Mouse (Mus musculus) retina, postnatal 1 day (tissue): ENCODE results near the gene Ptx4.
"Not testable (repeated sequence)": the region's sequence is repeated elsewhere in the genome, so short reads cannot be mapped to it uniquely, and the experiment has no call there.

ENCODE experiments used
- DNase-seq: peaks from one replicate; pipeline ENCODE4 v3.0.0-alpha.2; 2012

Ptx4 gene

DNA sequence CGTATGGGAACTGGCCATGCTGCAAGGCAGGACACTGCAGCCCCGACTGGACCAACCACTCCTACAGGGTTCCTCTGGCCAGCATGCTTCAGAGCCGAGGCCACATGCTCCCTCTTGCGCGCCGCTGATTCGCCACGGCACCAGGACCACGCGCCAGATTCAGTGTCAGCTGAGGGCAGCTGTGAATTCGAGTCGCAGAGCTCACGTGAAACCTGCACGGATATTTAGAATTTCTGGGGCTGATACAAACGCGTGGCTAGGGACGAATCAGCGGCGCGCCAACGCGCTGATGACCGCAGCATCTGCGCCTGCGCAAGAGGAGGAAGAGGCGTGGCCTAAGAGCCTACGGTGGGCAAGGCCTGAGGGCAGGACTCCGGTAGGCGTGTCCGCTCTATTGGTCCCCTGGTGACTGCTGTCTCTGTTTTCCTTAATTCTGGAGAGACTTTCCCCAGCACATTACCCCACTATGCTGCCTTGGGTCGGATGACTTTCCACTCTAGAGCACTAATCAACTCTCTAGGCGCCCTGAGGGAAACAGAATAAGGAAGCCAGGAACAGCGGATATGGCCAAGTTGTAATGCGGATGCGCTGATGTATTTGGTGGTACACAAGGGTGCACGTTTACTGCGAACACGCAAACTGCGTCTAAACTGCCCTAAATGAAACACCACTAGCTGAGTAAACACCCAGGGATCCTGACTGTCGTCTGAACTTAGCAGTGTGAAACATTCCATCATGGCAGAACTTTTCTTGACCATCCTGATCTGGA lies 4.7 kb upstream of the Ptx4 start, which contains the start of gene Telo2:
Gene Telo2, minus strand, starts transcription at position 304 of the 769 bp plus-strand sequence.
- peak; percentile 96 for DNase-seq

DNA sequence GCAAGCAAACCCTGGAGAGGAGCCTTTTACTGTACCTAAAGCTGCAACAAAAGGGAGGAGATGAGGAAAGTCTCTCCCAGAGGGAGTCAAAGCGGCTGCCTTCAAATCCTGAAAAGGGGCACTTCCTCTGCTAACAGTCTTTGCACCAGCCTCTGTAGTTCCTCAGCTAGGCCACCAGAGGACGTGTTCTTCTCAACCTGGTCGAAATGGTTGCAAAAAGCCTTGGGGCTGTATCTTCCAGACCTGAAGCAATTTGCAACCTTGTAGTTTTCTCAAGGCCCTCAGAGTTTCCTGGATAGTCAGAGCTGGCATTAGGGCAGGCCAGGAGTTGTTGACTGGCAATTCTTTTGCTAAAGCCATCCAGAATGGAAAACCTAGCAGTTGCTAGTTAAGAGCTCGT lies 3.3 kb upstream of the Ptx4 start:
- DNase-seq = no peak

GRCm38 (mm10) chr17:25123979-25124378 lies 3.4 kb downstream of the Ptx4 start:
- peak; percentile 33 for DNase-seq

- not testable (repeated sequence) for DNase-seq
These were observed 5.0 kb downstream of the Ptx4 start for GRCm38 (mm10) chr17:25125442-25126060.

- DNase-seq = peak; percentile 48
These were observed 6.5 kb downstream of the Ptx4 start for GRCm38 (mm10) chr17:25127079-25127478.

DNA sequence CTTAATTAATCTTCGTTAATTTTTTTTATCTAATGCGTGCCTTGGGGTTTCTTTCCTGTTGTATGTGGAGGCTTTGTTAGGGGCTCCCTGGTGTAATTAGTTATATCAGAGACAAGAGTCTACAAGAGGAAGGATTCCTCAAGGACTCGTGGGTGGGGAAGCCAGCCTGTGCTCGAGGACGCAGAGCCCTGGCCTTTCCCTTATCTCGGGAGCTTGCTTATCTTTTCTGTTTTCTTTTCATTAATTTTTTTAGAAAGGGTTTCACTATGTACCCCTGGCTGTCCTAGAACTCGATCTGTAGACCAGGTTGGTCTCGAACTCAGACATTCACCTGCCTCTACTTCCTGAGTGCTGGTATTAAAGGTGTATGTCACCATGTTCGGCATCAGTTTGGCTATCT lies 7.1 kb downstream of the Ptx4 start:
- no peak for DNase-seq

DNA sequence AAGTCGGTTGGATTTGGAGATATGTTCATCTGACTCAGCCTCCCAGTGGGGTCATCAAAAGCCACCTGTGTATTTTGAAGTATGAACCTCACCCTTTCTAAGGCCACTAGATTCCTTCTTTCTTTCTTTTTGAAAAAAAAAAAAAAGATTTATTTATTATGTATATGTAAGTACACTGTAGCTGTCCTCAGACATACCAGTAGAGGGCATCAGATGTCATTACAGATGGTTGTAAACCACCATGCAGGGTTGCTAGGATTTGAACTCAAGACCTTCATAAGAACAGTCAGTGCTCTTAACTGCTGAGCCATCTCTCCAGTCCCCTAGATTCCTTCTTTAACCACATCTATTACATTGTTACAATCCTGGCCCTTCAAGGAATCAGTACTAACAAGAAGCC lies 9.5 kb downstream of the Ptx4 start:
- DNase-seq = peak; percentile 9

- peak; percentile 94 for DNase-seq
These were observed 12.7 kb downstream of the Ptx4 start, which contains the start of gene Clcn7 for GRCm38 (mm10) chr17:25133275-25133698. TSS of gene Clcn7 (plus strand) at chr17:25133391.

- DNase-seq = no peak
These were observed 15.1 kb downstream of the Ptx4 start for GRCm38 (mm10) chr17:25135622-25136021.

GRCm38 (mm10) chr17:25138803-25139202 lies 18.2 kb downstream of the Ptx4 start:
- no peak for DNase-seq

DNA sequence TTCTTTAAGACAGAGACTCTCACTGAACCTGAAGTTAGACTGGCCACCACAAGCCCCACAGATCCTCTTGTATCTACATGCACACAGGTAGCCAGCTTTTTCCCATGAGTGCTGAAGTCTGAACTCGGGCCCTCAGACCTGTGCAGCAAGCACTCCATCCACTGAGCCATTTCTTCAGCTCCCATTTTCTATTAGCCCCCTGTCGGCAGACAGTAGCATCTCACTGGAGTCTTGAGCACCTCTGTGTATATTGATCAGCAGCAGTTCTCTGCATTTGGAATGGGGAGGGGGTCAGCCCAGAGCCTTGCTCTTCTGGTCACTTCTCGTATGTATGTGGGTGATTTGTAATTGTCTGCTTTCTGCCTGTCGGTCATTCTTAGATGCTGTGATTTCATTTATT lies 19.4 kb downstream of the Ptx4 start:
- peak; percentile 19 for DNase-seq

DNA sequence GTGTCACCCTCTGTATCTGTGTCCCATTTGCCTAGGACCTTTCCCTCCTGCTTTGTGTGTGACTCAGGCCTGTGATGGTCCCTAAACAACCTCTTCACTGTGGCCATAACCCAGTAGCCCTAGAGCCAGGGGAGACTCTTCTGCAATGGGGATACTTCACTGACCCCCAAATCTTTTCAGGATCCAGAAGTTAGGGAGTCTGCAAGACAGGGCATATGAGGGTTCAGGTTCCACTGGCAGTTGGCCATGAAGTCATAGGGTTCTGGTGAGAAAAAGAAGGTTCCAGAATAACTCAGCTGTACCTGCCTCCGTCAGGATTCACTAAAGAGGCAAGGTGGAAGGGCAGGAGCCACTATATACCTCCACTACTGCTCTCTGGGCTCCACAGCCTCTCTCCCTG lies 41.6 kb downstream of the Ptx4 start, which contains the start of gene Ccdc154:
Gene Ccdc154, plus strand, starts transcription at position 301 of the 400 bp plus-strand sequence.
- no peak for DNase-seq

- no peak for DNase-seq
These were observed 42.8 kb downstream of the Ptx4 start for GRCm38 (mm10) chr17:25163387-25163786.

DNA sequence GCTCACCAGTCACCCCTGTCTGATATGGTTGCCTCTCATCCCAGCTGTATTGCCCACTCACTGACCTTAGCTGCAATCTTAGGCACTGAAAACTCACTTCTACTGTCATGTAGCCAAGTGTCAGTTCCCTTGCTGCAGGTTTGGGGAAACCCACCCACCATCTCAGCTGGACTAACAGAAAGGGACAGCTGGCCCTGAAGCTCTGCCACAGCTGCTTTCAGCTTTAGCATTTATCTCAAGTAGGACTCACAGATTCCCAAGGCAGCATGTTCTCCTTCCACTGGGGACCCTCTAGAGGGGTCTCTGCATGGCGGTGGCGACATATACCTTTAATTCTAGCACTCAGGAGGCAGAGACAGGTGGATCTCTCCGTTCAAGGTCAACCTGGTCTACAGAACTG lies 44.2 kb downstream of the Ptx4 start:
- DNase-seq = no peak

DNA sequence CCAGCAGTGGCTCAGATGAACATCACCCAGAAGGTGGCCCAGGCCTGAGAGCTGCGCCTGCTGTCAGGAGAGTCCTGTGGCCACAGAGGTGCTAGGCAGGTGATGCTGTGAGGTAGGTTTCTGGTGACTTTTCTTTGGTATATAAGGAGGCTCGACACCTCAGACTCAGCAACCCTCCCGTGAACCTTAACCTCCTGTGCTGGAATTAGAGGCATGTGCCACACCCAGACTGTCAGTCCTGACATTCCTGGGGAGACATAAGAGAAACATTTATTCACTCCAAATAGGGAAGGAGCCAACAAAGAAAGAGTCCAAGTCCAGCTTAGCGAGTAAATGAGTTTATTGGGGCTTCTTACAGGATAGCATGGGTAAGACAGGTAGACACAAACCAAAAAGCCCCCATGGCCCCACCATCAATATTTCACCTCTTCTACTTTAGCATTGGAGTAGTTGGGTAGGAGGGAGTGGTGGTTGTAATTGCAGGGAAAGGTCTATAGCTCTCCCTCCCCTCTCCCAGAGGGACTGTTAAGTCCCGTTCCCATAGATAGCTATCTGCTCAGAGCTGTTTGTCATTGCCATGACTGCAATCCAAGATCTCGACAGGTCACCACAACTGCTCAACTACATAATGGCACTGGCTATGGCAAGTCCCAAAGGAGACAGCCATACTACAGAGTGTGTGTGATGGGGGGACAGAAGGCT lies 45.6 kb downstream of the Ptx4 start:
- DNase-seq = no peak

- no peak for DNase-seq
These were observed 49.1 kb downstream of the Ptx4 start for GRCm38 (mm10) chr17:25169706-25170105.

DNA sequence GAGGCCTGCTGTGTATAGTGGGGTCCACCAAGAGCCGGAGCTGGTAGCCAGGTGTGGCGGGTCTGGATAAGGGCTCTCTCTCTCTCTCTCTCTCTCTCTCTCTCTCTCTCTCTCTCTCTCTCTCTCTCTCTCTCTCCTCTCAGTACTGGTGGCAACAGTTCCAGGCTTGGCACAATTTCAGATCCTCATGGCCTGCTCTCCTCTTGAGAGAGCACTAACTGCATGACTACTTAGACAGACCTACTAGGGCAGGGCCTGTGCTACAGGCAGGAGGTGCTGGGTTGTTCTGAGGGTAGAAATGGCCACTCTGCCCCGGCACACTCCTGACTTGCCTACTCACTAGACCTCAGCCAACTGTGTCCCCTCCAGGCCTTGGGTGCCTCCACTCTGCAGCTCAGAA lies 52.0 kb downstream of the Ptx4 start:
- DNase-seq = no peak
